Mouse (Mus musculus) hindbrain, embryonic 16.5 days (tissue): ENCODE data around the gene Stk25. TPM values are rescaled to one million over a fixed set of nuclear protein-coding genes. Genes with fewer than 3 reads are reported as not detected.

ENCODE experiments used
- ATAC-seq: fragments of 200-750 bp; cut with Nextera tagmentation; 2 replicates; pipeline ENCODE4 v1.8.0; 2017; ENCODE audit warnings: moderate TSS enrichment, moderate library complexity
- H3K27ac ChIP-seq: fragments of 300-500 bp; sonication (generic); 2 replicates; pipeline ENCODE4 v1.5.1; 2014; ENCODE audit warnings: low read depth, mild to moderate bottlenecking, control low read depth, low read length, moderate library complexity
- H3K27me3 ChIP-seq: fragments of 300-500 bp; sonication (generic); replicated peaks from 2 replicates; pipeline ENCODE4 v1.6.1; 2014; ENCODE audit warnings: low read length; ENCODE audit not compliant: control insufficient read depth, insufficient read depth
- H3K36me3 ChIP-seq: fragments of 300-500 bp; sonication (generic); 2 replicates; pipeline ENCODE4 v1.6.1; 2014; ENCODE audit warnings: mild to moderate bottlenecking, low read length, moderate library complexity, mixed read lengths; ENCODE audit not compliant: control insufficient read depth, insufficient read depth
- H3K4me1 ChIP-seq: fragments of 300-500 bp; sonication (generic); 2 replicates; pipeline ENCODE4 v1.6.1; 2014; ENCODE audit warnings: low read depth, low read length; ENCODE audit not compliant: control insufficient read depth, insufficient read depth
- H3K4me2 ChIP-seq: fragments of 300-500 bp; sonication (generic); 2 replicates; pipeline ENCODE4 v1.6.1; 2014; ENCODE audit warnings: mild to moderate bottlenecking, low read length, control low read depth, moderate library complexity
- H3K4me3 ChIP-seq: fragments of 300-500 bp; sonication (generic); 2 replicates; pipeline ENCODE4 v1.5.1; 2014; ENCODE audit warnings: mild to moderate bottlenecking, low read length, control low read depth, moderate library complexity
- H3K9ac ChIP-seq: fragments of 300-500 bp; sonication (generic); 2 replicates; pipeline ENCODE4 v1.6.1; 2014; ENCODE audit warnings: low read depth, mild to moderate bottlenecking, control low read depth, low read length, moderate library complexity
- H3K9me3 ChIP-seq: fragments of 300-500 bp; sonication (generic); 2 replicates; pipeline ENCODE4 v1.6.1; 2014; ENCODE audit warnings: mild to moderate bottlenecking, low read length, moderate library complexity; ENCODE audit not compliant: control insufficient read depth
- WGBS: fragments of 180-500 bp; shearing (Covaris S2); extraction: QIAGEN DNeasy Blood & Tissue Kit; methylation state at CpG from one replicate; pipeline ENCODE4 v1.1.7; 2014; 5-methylcytosine and 5-hydroxymethylcytosine counted together
- polyA plus RNA-seq: library from polyadenylated mRNA; unstranded; fragments of >200 nt; fragmentation: Nextera tagmentation; extraction: Ambion mirVana; gene quantifications from 2 replicates; pipeline ENCODE4 v1.2.1, GENCODE M21; 2015

Gene Stk25
- polyA plus RNA-seq, 1 experiment from 2014 or later = 347 TPM

- no peak for ATAC-seq
- no peak overlapping the region for H3K27ac ChIP-seq
- WGBS = 68% methylated on average over 6 of the region's 6 CpGs
- H3K9me3 ChIP-seq = no peaks in the 10 kb centered on the region
- H3K4me3 ChIP-seq = no peak overlapping the region
- H3K27me3 ChIP-seq = no peaks in the 10 kb centered on the region
- H3K36me3 ChIP-seq = no peaks in the 10 kb centered on the region
- no peak overlapping the region for H3K4me2 ChIP-seq
- no peaks in the 10 kb centered on the region for H3K4me1 ChIP-seq
- H3K9ac ChIP-seq = no peak overlapping the region
Observed at GRCm38 (mm10) chr1:93595916-93596315, 62.5 kb downstream of the Stk25 start.

GRCm38 (mm10) chr1:93593960-93594359 lies 64.5 kb downstream of the Stk25 start:
- Histone ChIP-seq H3K36me3 (no peaks in the 10 kb centered on the region), H3K9ac (no peak overlapping the region), H3K4me1 (no peaks in the 10 kb centered on the region), H3K9me3 (no peaks in the 10 kb centered on the region), H3K4me2 (no peak overlapping the region), H3K4me3 (no peak overlapping the region), H3K27me3 (no peaks in the 10 kb centered on the region), H3K27ac (no peak overlapping the region)
- no peak for ATAC-seq

- no peaks in the 10 kb centered on the region for H3K27me3 ChIP-seq
- H3K4me1 ChIP-seq = no peaks in the 10 kb centered on the region
- no peak overlapping the region for H3K4me2 ChIP-seq
- H3K27ac ChIP-seq = no peak overlapping the region
- H3K36me3 ChIP-seq = peaks cover 5% of the 10 kb centered on the region; the same call in 1 of the 2 replicates
- no peak for ATAC-seq
- peaks cover 3% of the 10 kb centered on the region; the same call in 1 of the 2 replicates for H3K9me3 ChIP-seq
- 62% methylated on average over 3 of the region's 3 CpGs for WGBS
- no peak overlapping the region for H3K4me3 ChIP-seq
- no peak overlapping the region for H3K9ac ChIP-seq
Observed at GRCm38 (mm10) chr1:93588346-93588745, 70.1 kb downstream of the Stk25 start.

GRCm38 (mm10) chr1:93581545-93581944 lies 76.9 kb downstream of the Stk25 start:
- no peak for ATAC-seq
- Histone ChIP-seq H3K27me3 (no peaks in the 10 kb centered on the region), H3K9ac (no peak overlapping the region), H3K4me2 (no peak overlapping the region), H3K36me3 (peaks cover 10% of the 10 kb centered on the region; the same call in 1 of the 2 replicates), H3K27ac (no peak overlapping the region), H3K9me3 (no peaks in the 10 kb centered on the region), H3K4me1 (no peaks in the 10 kb centered on the region), H3K4me3 (no peak overlapping the region)
- WGBS = 92% methylated on average over 7 of the region's 7 CpGs

- Histone ChIP-seq H3K27ac (no peak overlapping the region), H3K4me2 (no peak overlapping the region), H3K9me3 (no peaks in the 10 kb centered on the region), H3K9ac (no peak overlapping the region), H3K4me3 (no peak overlapping the region), H3K27me3 (no peaks in the 10 kb centered on the region), H3K4me1 (no peaks in the 10 kb centered on the region), H3K36me3 (0 out of 2 replicates have a peak, but pooled peaks cover 5% of the 10 kb centered on the region)
- 87% methylated on average over 4 of the region's 4 CpGs for WGBS
- no peak for ATAC-seq
Observed at GRCm38 (mm10) chr1:93577861-93578260, 80.6 kb downstream of the Stk25 start.

GRCm38 (mm10) chr1:93577066-93577465 lies 81.4 kb downstream of the Stk25 start:
- Histone ChIP-seq H3K9me3 (no peaks in the 10 kb centered on the region), H3K4me3 (no peak overlapping the region), H3K4me2 (no peak overlapping the region), H3K36me3 (0 out of 2 replicates have a peak, but pooled peaks cover 5% of the 10 kb centered on the region), H3K27ac (no peak overlapping the region), H3K4me1 (no peaks in the 10 kb centered on the region), H3K9ac (no peak overlapping the region), H3K27me3 (no peaks in the 10 kb centered on the region)
- ATAC-seq = no peak
- WGBS = 74% methylated on average over 3 of the region's 3 CpGs

Other genes starting within 250 kb of the Stk25 start
- gene Hdlbp, start 179.8 kb downstream of the Stk25 start, polyA plus RNA-seq = 68.5 and 72.5 TPM in 2 replicates
- gene Farp2, start 146.6 kb downstream of the Stk25 start, polyA plus RNA-seq = 3.5 and 4.4 TPM in 2 replicates
- 102 and 109 TPM in 2 replicates for gene Bok, start 27.0 kb upstream of the Stk25 start, polyA plus RNA-seq
- gene Atg4b, start 92.8 kb upstream of the Stk25 start, polyA plus RNA-seq = 85.6 and 92.1 TPM in 2 replicates
- gene Thap4, start 96.2 kb upstream of the Stk25 start, polyA plus RNA-seq = 51.3 and 52.6 TPM in 2 replicates
- gene Dtymk, start 143.3 kb upstream of the Stk25 start, polyA plus RNA-seq = 134 and 147 TPM in 2 replicates
- 9.1 and 9.4 TPM in 2 replicates for gene Ing5, start 145.3 kb upstream of the Stk25 start, polyA plus RNA-seq
- 14.6 and 17.3 TPM in 2 replicates for gene D2hgdh, start 166.2 kb upstream of the Stk25 start, polyA plus RNA-seq
- gene Gal3st2, start 202.6 kb upstream of the Stk25 start, polyA plus RNA-seq = not detected in 2 replicates